Comparison of ENCODE assay signal across 7 mouse cellular contexts in the genomic region with DNA sequence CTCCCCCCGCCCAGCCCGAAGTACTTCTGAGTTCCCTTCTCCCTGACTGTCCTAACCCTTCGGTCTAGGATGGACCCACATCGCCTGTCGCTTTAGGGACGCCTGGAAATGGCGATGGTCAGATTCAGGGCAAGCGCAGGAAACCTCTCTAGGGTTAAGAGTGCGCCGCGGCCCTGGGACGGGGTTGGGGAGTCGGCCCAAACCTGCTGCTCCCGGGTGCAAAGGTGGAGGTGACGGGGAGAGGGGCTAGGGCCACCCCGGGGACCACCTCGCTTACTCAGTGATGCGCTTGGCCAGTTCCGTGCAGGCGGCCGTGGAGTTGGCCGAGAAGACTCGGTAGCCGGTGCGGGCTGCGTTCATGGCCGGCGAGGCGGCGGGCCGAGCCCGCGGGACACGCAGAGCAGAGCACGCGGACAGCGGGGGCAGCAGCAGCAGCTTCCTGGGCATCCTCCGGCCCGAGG. TPM values are rescaled to one million over a fixed set of nuclear protein-coding genes. Genes with fewer than 3 reads are reported as not detected.
DNase-seq lines count a peak whose midpoint lies in the region; ATAC-seq lines count a peak whose summit lies in the region.

No protein-coding gene starts in this region.

- peak overlapping the region; percentile 92 for H3K27ac ChIP-seq in lung, embryonic 16.5 days (ENCODE audit: low read length)

- H3K27me3 ChIP-seq in lung, embryonic 16.5 days (ENCODE audit: control insufficient read depth, insufficient read depth, low read depth, low read length): no peaks in the 10 kb centered on the region

- peak; percentile 31 for ATAC-seq in lung, embryonic 16.5 days (ENCODE audit: low read depth)
- 0 out of 2 replicates have a peak, but pooled peaks have one; percentile 4 for ATAC-seq in granulocyte monocyte progenitor cell, adult 5-6 weeks (replicated peaks; ENCODE audit: poor library complexity, severe bottlenecking)

- H3K4me2 ChIP-seq in lung, embryonic 16.5 days (ENCODE audit: low read depth, low read length): peak overlapping the region; percentile 85

- H3K36me3 ChIP-seq in lung, embryonic 16.5 days (ENCODE audit: control insufficient read depth, insufficient read depth, low read length): peaks cover 22% of the 10 kb centered on the region

- WGBS in lung, embryonic 16.5 days: under 1% methylated on average over 39 of the region's 39 CpGs

- H3K9me3 ChIP-seq in lung, embryonic 16.5 days (ENCODE audit: control insufficient read depth, low read length): no peaks in the 10 kb centered on the region; the same call in 1 of the 2 replicates

- peak overlapping the region; percentile 99 for H3K4me3 ChIP-seq in lung, embryonic 16.5 days (ENCODE audit: low read length)

- H3K9ac ChIP-seq in lung, embryonic 16.5 days (ENCODE audit: low read length): peak overlapping the region; percentile 97

- no peak for DNase-seq in lung, postnatal 10 days
- peak; percentile 23 for DNase-seq in brain, adult 2 months (ENCODE audit: low read depth, low spot score)
- DNase-seq in lung, postnatal 36 days: peak; percentile 22
- no peak for DNase-seq in left cerebral cortex, adult 8-10 months (ENCODE audit: low spot score in 2 of 2)
- no peak for DNase-seq in adrenal gland, adult 2 months

- peaks cover 11% of the 10 kb centered on the region for H3K4me1 ChIP-seq in lung, embryonic 16.5 days (replicated peaks; ENCODE audit: control insufficient read depth, insufficient read depth, low read length)

RNA-seq across cellular contexts. Expression of gene Prpsap1, which starts 4.2 kb away (rescaled TPM):
- 167 and 177 TPM in 2 replicates for polyA plus RNA-seq in lung, embryonic 16.5 days (2015; fragmentation: Nextera tagmentation; extraction: Ambion mirVana)
- 79.6 and 83.4 TPM in 2 replicates for total RNA-seq in granulocyte monocyte progenitor cell, adult 5-6 weeks (2014; fragmentation: Nextera tagmentation)
- 26.0 and 53.2 TPM in 2 replicates for total RNA-seq in granulocyte monocyte progenitor cell, adult 5-6 weeks (2017)
- total RNA-seq in left cerebral cortex, adult 8-10 months (2022): 10 to 100 TPM; 67.8 to 78.4 (median 74.9) TPM
- 10 to 100 TPM; 76.0 to 85.0 TPM for total RNA-seq in adrenal gland, adult 2 months (2021)
- polyA plus RNA-seq in adrenal gland, adult 2 months (2012; rRNA removed): 223 and 257 TPM in 2 replicates

RNA-seq across cellular contexts. Expression of gene Qrich2, which starts 23.8 kb away (rescaled TPM):
- polyA plus RNA-seq in lung, embryonic 16.5 days (2015; fragmentation: Nextera tagmentation; extraction: Ambion mirVana): 0.26 TPM in 1 of 2 replicates, not detected in the other
- total RNA-seq in granulocyte monocyte progenitor cell, adult 5-6 weeks (2014; fragmentation: Nextera tagmentation): not detected in 2 replicates
- total RNA-seq in granulocyte monocyte progenitor cell, adult 5-6 weeks (2017): not detected in 2 replicates
- total RNA-seq in left cerebral cortex, adult 8-10 months (2022): not detected
- not detected for total RNA-seq in adrenal gland, adult 2 months (2021)
- 0.06 TPM in 1 of 2 replicates, not detected in the other for polyA plus RNA-seq in adrenal gland, adult 2 months (2012; rRNA removed)

RNA-seq across cellular contexts. Expression of gene Sphk1, which starts 40.9 kb away (rescaled TPM):
- 7.0 and 9.6 TPM in 2 replicates for polyA plus RNA-seq in lung, embryonic 16.5 days (2015; fragmentation: Nextera tagmentation; extraction: Ambion mirVana)
- not detected in 2 replicates for total RNA-seq in granulocyte monocyte progenitor cell, adult 5-6 weeks (2014; fragmentation: Nextera tagmentation)
- not detected in 2 replicates for total RNA-seq in granulocyte monocyte progenitor cell, adult 5-6 weeks (2017)
- 1 to 10 TPM; 5.6 to 7.2 (median 6.3) TPM for total RNA-seq in left cerebral cortex, adult 8-10 months (2022)
- total RNA-seq in adrenal gland, adult 2 months (2021): 1 to 10 TPM; 2.4 to 2.6 TPM
- 3.7 and 4.1 TPM in 2 replicates for polyA plus RNA-seq in adrenal gland, adult 2 months (2012; rRNA removed)

RNA-seq across cellular contexts. Expression of gene Ubald2, which starts 55.9 kb away (rescaled TPM):
- polyA plus RNA-seq in lung, embryonic 16.5 days (2015; fragmentation: Nextera tagmentation; extraction: Ambion mirVana): 41.3 and 43.2 TPM in 2 replicates
- total RNA-seq in granulocyte monocyte progenitor cell, adult 5-6 weeks (2014; fragmentation: Nextera tagmentation): 49.9 and 62.5 TPM in 2 replicates
- total RNA-seq in granulocyte monocyte progenitor cell, adult 5-6 weeks (2017): 45.8 and 46.4 TPM in 2 replicates
- total RNA-seq in left cerebral cortex, adult 8-10 months (2022): 10 to 100 TPM; 22.7 to 25.8 (median 25.1) TPM
- total RNA-seq in adrenal gland, adult 2 months (2021): 10 to 100 TPM; 16.3 to 35.2 TPM
- 119 and 158 TPM in 2 replicates for polyA plus RNA-seq in adrenal gland, adult 2 months (2012; rRNA removed)

Comparison
In these comparisons a context has a peak if more than half of its experiments do, and no peak if none do; other contexts are left out.
1. DNase-seq: peak in brain, adult 2 months (single experiment) and lung, postnatal 36 days (single experiment); none in lung, postnatal 10 days (single experiment), left cerebral cortex, adult 8-10 months (0 of 2) and adrenal gland, adult 2 months (single experiment).